Mouse (Mus musculus) heart, embryonic 11.5 days (tissue): ENCODE results near the gene Obscn. TPM values are rescaled to one million over a fixed set of nuclear protein-coding genes. Genes with fewer than 3 reads are reported as not detected.

ENCODE experiments used
- ATAC-seq: fragments of 200-750 bp; cut with Nextera tagmentation; replicated peaks from 2 replicates; pipeline ENCODE4 v1.8.0; 2017; ENCODE audit warnings: moderate library complexity; ENCODE audit not compliant: insufficient number of reproducible peaks, low FRiP score, low TSS enrichment
- H3K27ac ChIP-seq: fragments of 300-500 bp; sonication (generic); 2 replicates; pipeline ENCODE4 v1.5.1; 2014; ENCODE audit warnings: mild to moderate bottlenecking, low read depth, low read length
- H3K27me3 ChIP-seq: fragments of 300-500 bp; sonication (generic); 2 replicates; pipeline ENCODE4 v1.6.1; 2014; ENCODE audit warnings: mild to moderate bottlenecking, low read length, mixed read lengths; ENCODE audit not compliant: control insufficient read depth, insufficient read depth
- H3K36me3 ChIP-seq: fragments of 300-500 bp; sonication (generic); 2 replicates; pipeline ENCODE4 v1.6.1; 2014; ENCODE audit warnings: mild to moderate bottlenecking, low read length, moderate library complexity, mixed read lengths; ENCODE audit not compliant: control insufficient read depth, insufficient read depth
- H3K4me1 ChIP-seq: fragments of 300-500 bp; sonication (generic); 2 replicates; pipeline ENCODE4 v1.6.1; 2014; ENCODE audit warnings: low read length; ENCODE audit not compliant: control insufficient read depth, insufficient read depth
- H3K4me2 ChIP-seq: fragments of 300-500 bp; sonication (generic); 2 replicates; pipeline ENCODE4 v1.6.1; 2014; ENCODE audit warnings: mild to moderate bottlenecking, moderate library complexity
- H3K4me3 ChIP-seq: fragments of 300-500 bp; sonication (generic); 2 replicates; pipeline ENCODE4 v1.5.1; 2014; ENCODE audit warnings: low read depth, low read length
- H3K9ac ChIP-seq: fragments of 300-500 bp; sonication (generic); 2 replicates; pipeline ENCODE4 v1.6.1; 2014; ENCODE audit warnings: mild to moderate bottlenecking, low read depth, low read length, moderate library complexity
- H3K9me3 ChIP-seq: fragments of 300-500 bp; sonication (generic); replicated peaks from 2 replicates; pipeline ENCODE4 v1.6.1; 2016; ENCODE audit warnings: low read length; ENCODE audit not compliant: control insufficient read depth
- WGBS: fragments of 180-500 bp; shearing (Covaris S2); extraction: QIAGEN DNeasy Blood & Tissue Kit; methylation state at CpG from one replicate; pipeline ENCODE4 v1.1.7; 2014; ENCODE audit not compliant: insufficient replicate concordance; 5-methylcytosine and 5-hydroxymethylcytosine counted together
- polyA plus RNA-seq: library from polyadenylated mRNA; unstranded; fragments of >200 nt; fragmentation: Nextera tagmentation; extraction: Ambion mirVana; gene quantifications from 2 replicates; pipeline ENCODE4 v1.2.1, GENCODE M21; 2014

The Obscn gene
- polyA plus RNA-seq, 1 experiment from 2014 or later: 39.3 TPM

GRCm38 (mm10) chr11:59097770-59098169 lies 38.4 kb downstream of the Obscn start:
- no peak overlapping the region for H3K4me2 ChIP-seq
- H3K27ac ChIP-seq: no peak overlapping the region
- H3K9me3 ChIP-seq: peaks cover 3% of the 10 kb centered on the region; the same call in 1 of the 2 replicates
- H3K4me1 ChIP-seq: no peaks in the 10 kb centered on the region
- WGBS: 68% methylated on average over 5 of the region's 5 CpGs
- ATAC-seq: no peak
- H3K9ac ChIP-seq: no peak overlapping the region
- H3K27me3 ChIP-seq: no peaks in the 10 kb centered on the region
- H3K4me3 ChIP-seq: no peak overlapping the region
- no peaks in the 10 kb centered on the region for H3K36me3 ChIP-seq

GRCm38 (mm10) chr11:59094213-59094612 lies 42.0 kb downstream of the Obscn start:
- Histone ChIP-seq H3K27ac (no peak overlapping the region), H3K4me1 (no peaks in the 10 kb centered on the region), H3K27me3 (no peaks in the 10 kb centered on the region), H3K9me3 (peaks cover 3% of the 10 kb centered on the region; the same call in 1 of the 2 replicates), H3K9ac (no peak overlapping the region), H3K4me3 (no peak overlapping the region), H3K4me2 (no peak overlapping the region), H3K36me3 (no peaks in the 10 kb centered on the region)
- 65% methylated on average over 4 of the region's 4 CpGs for WGBS
- ATAC-seq: no peak

GRCm38 (mm10) chr11:59087581-59087980 lies 48.6 kb downstream of the Obscn start:
- WGBS: 89% methylated on average over 10 of the region's 10 CpGs
- H3K27ac ChIP-seq: no peak overlapping the region
- no peaks in the 10 kb centered on the region for H3K4me1 ChIP-seq
- H3K27me3 ChIP-seq: no peaks in the 10 kb centered on the region
- no peak overlapping the region for H3K9ac ChIP-seq
- H3K4me3 ChIP-seq: no peak overlapping the region
- H3K4me2 ChIP-seq: no peak overlapping the region
- no peak for ATAC-seq
- H3K36me3 ChIP-seq: peaks cover 7% of the 10 kb centered on the region; the same call in 1 of the 2 replicates
- H3K9me3 ChIP-seq: no peaks in the 10 kb centered on the region

- Histone ChIP-seq H3K27me3 (no peaks in the 10 kb centered on the region), H3K9ac (no peak overlapping the region), H3K27ac (no peak overlapping the region), H3K4me2 (no peak overlapping the region), H3K4me3 (no peak overlapping the region), H3K4me1 (no peaks in the 10 kb centered on the region), H3K36me3 (peaks cover 7% of the 10 kb centered on the region; the same call in 1 of the 2 replicates), H3K9me3 (no peaks in the 10 kb centered on the region)
- ATAC-seq: no peak
- 74% methylated on average over 6 of the region's 6 CpGs for WGBS
Observed at GRCm38 (mm10) chr11:59085200-59085599, 51.0 kb downstream of the Obscn start.

- peaks cover 13% of the 10 kb centered on the region; the same call in 1 of the 2 replicates for H3K36me3 ChIP-seq
- ATAC-seq: no peak
Observed at GRCm38 (mm10) chr11:59083125-59083524, 53.1 kb downstream of the Obscn start.

DNA sequence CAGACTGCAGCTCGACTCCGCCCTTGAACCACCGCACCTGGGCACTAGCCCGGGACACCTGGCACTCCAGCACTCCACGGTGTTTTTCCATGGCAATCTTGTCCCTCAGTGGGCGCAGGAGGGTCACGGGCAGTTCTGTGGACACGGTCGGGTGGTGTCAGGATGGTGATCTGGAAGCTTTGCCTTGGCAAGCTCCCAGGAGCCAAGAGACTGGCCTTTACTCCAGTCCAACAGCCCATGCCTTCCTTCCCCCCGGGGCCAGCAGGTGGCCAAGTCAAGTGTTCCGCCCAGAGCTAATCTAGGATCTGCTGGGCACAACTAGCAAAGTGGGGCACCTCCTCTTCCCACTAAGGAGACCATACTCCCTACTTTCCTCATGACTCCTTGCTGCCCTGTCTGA lies 57.9 kb downstream of the Obscn start:
- no peak overlapping the region for H3K27ac ChIP-seq
- no peak overlapping the region for H3K9ac ChIP-seq
- H3K27me3 ChIP-seq: no peaks in the 10 kb centered on the region
- 86% methylated on average over 11 of the region's 11 CpGs for whole genome bisulfite sequencing
- H3K36me3 ChIP-seq: 0 out of 2 replicates have a peak, but pooled peaks cover 8% of the 10 kb centered on the region
- no peaks in the 10 kb centered on the region for H3K9me3 ChIP-seq
- no peak for ATAC-seq
- H3K4me1 ChIP-seq: no peaks in the 10 kb centered on the region
- no peak overlapping the region for H3K4me3 ChIP-seq
- no peak overlapping the region for H3K4me2 ChIP-seq

More at GRCm38 (mm10) chr11:59083125-59083524, 53.1 kb downstream of the Obscn start:
- H3K27me3 ChIP-seq: no peaks in the 10 kb centered on the region
- H3K9ac ChIP-seq: no peak overlapping the region
- no peak overlapping the region for H3K27ac ChIP-seq
- H3K9me3 ChIP-seq: no peaks in the 10 kb centered on the region
- 38% methylated on average over 3 of the region's 3 CpGs for WGBS
- H3K4me3 ChIP-seq: no peak overlapping the region
- H3K4me1 ChIP-seq: no peaks in the 10 kb centered on the region
- H3K4me2 ChIP-seq: no peak overlapping the region

GRCm38 (mm10) chr11:59070321-59070720 lies 65.9 kb downstream of the Obscn start:
- 76% methylated on average over 2 of the region's 2 CpGs for WGBS
- H3K27ac ChIP-seq: no peak overlapping the region
- peaks cover 8% of the 10 kb centered on the region; the same call in 1 of the 2 replicates for H3K36me3 ChIP-seq
- H3K27me3 ChIP-seq: no peaks in the 10 kb centered on the region
- no peak overlapping the region for H3K4me3 ChIP-seq
- no peaks in the 10 kb centered on the region for H3K4me1 ChIP-seq
- H3K9ac ChIP-seq: no peak overlapping the region
- H3K9me3 ChIP-seq: no peaks in the 10 kb centered on the region
- H3K4me2 ChIP-seq: no peak overlapping the region
- ATAC-seq: no peak

DNA sequence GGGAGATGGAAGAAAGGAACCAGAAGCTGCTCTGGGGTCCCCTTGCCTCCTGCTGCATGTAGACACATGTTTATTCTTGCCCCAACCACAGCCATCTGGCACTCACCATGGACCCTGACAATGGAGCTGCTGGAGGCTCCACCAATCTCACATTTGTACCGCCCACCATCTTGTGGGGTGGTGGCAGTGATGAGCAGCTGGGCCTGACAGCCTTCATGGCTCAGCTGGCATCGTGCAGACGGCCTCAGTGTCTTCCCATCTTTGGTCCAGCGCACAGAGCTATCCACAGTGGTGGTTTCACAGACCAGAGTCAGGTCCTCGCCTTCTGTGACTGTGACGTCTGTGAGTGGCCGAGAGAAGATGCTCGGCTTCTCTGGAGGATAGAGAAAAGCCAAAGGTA lies 67.3 kb downstream of the Obscn start:
- Histone ChIP-seq H3K9me3 (no peaks in the 10 kb centered on the region), H3K4me3 (no peak overlapping the region), H3K27me3 (no peaks in the 10 kb centered on the region), H3K4me1 (no peaks in the 10 kb centered on the region), H3K4me2 (no peak overlapping the region), H3K27ac (no peak overlapping the region), H3K36me3 (peaks cover 6% of the 10 kb centered on the region; the same call in 1 of the 2 replicates), H3K9ac (no peak overlapping the region)
- WGBS: 79% methylated on average over 8 of the region's 8 CpGs
- ATAC-seq: no peak

DNA sequence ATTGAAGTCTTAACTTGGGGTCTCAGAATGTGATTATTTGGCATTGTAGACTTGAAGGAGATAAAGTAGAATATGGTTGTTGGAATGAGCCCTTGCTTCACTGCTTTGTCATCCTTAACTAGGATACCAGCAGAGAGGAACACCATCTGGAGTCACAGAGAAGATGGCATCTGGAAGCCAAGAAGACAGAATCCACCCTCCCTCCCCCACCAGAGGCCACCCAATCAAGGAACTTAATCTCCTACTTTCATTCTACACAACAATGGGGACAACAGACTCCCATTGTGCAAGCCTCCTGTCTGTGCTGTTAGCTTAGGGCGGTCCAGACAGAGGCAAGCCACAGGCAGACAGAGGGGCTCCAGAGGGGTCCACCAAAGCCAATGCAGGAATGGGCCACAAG lies 67.8 kb downstream of the Obscn start:
- Histone ChIP-seq H3K4me2 (no peak overlapping the region), H3K4me1 (no peaks in the 10 kb centered on the region), H3K27ac (no peak overlapping the region), H3K36me3 (peaks cover 6% of the 10 kb centered on the region; the same call in 1 of the 2 replicates), H3K4me3 (no peak overlapping the region), H3K27me3 (no peaks in the 10 kb centered on the region), H3K9ac (no peak overlapping the region), H3K9me3 (no peaks in the 10 kb centered on the region)
- ATAC-seq: no peak
- WGBS: 53% methylated on average over 1 of the region's 1 CpGs
